In genomic region chr9:31863830-31864229, GRCm38 (mm10) we compare ENCODE assay signal across 22 mouse cellular contexts. TPM values are rescaled to one million over a fixed set of nuclear protein-coding genes. Genes with fewer than 3 reads are reported as not detected.
DNase-seq lines count a peak whose midpoint lies in the region; ATAC-seq and TF ChIP-seq lines count a peak whose summit lies in the region.
"Had no signal": no experiment of that assay in that cellular context is flagged by ENCODE, and none has a peak within 500 bp of the region (broad histone marks: within the 10 kb centered on the region; RNA-seq: fewer than 3 reads in every experiment).

No protein-coding gene starts in this region.

- no peak overlapping the region for H3K9ac ChIP-seq in lung, embryonic 14.5 days
- H3K9ac ChIP-seq in lung, postnatal 0 days (replicated peaks; ENCODE audit: low read depth) = no peak overlapping the region
- no peak overlapping the region for H3K9ac ChIP-seq in hindbrain, embryonic 11.5 days (ENCODE audit: low read depth, low read length)
- H3K9ac ChIP-seq: embryonic facial prominence, embryonic 13.5 days; forebrain, embryonic 13.5 days; forebrain, embryonic 15.5 days; forebrain, postnatal 0 days had no signal

- peak; percentile 71 for ATAC-seq in lung, embryonic 14.5 days (ENCODE audit: insufficient read depth)
- no peak for ATAC-seq in lung, postnatal 0 days
- peak; percentile 61 for ATAC-seq in Patski
- no peak for ATAC-seq in hindbrain, embryonic 11.5 days (ENCODE audit: low FRiP score)
- ATAC-seq: forebrain, embryonic 13.5 days; forebrain, embryonic 15.5 days; forebrain, postnatal 0 days had no signal

- H3K4me2 ChIP-seq in lung, embryonic 14.5 days = no peak overlapping the region
- H3K4me2 ChIP-seq in lung, postnatal 0 days (replicated peaks; ENCODE audit: low read depth, low read length) = no peak overlapping the region
- no peak overlapping the region for H3K4me2 ChIP-seq in hindbrain, embryonic 11.5 days (replicated peaks; ENCODE audit: low read depth, low read length)
- H3K4me2 ChIP-seq: embryonic facial prominence, embryonic 13.5 days; forebrain, embryonic 13.5 days; forebrain, embryonic 15.5 days had no signal

- H3K4me1 ChIP-seq in lung, embryonic 14.5 days (ENCODE audit: insufficient read depth) = no peaks in the 10 kb centered on the region
- H3K4me1 ChIP-seq in lung, adult 2 months (ENCODE audit: control insufficient read depth, insufficient read depth, low read length) = no peaks in the 10 kb centered on the region
- 0 out of 2 replicates have a peak, but pooled peaks cover under 1% of the 10 kb centered on the region for H3K4me1 ChIP-seq in lung, postnatal 0 days (ENCODE audit: insufficient read depth, low read depth, low read length)
- no peaks in the 10 kb centered on the region for H3K4me1 ChIP-seq in hindbrain, embryonic 11.5 days (replicated peaks; ENCODE audit: control insufficient read depth, insufficient read depth, low read length)

- 39% methylated on average over 6 of the region's 6 CpGs for WGBS in lung, embryonic 14.5 days
- WGBS in lung, adult 2 months = 50% methylated on average over 6 of the region's 6 CpGs
- 35% methylated on average over 6 of the region's 6 CpGs for WGBS in lung, postnatal 0 days
- WGBS in hindbrain, embryonic 11.5 days = 83% methylated on average over 6 of the region's 6 CpGs

- POLR2A ChIA-PET in Patski (lab: Charles Lee) = interaction anchor here (0.7 to 0.8 kb wide), 2 partner anchors 10 to 24 kb away, joined by 5 read pairs; no protein-coding TSS in a partner anchor

- in situ Hi-C loops in Patski (cut with MboI; ENCODE audit: low pct_unique_long_range_greater_than_20kb) = no loop called here

- H3K27ac ChIP-seq in lung, embryonic 14.5 days (ENCODE audit: low read depth) = no peak overlapping the region
- H3K27ac ChIP-seq in lung, postnatal 0 days (ENCODE audit: low read length) = no peak overlapping the region
- H3K27ac ChIP-seq in hindbrain, embryonic 11.5 days (ENCODE audit: low read depth, low read length) = no peak overlapping the region
- H3K27ac ChIP-seq: embryonic facial prominence, embryonic 13.5 days; forebrain, embryonic 13.5 days; forebrain, embryonic 15.5 days had no signal

- H3K36me3 ChIP-seq in lung, embryonic 14.5 days (ENCODE audit: insufficient read depth) = no peaks in the 10 kb centered on the region
- no peaks in the 10 kb centered on the region for H3K36me3 ChIP-seq in lung, postnatal 0 days (ENCODE audit: insufficient read depth, low read length)
- no peaks in the 10 kb centered on the region for H3K36me3 ChIP-seq in hindbrain, embryonic 11.5 days (ENCODE audit: control insufficient read depth, insufficient read depth, low read length)
- H3K36me3 ChIP-seq: embryonic facial prominence, embryonic 13.5 days; forebrain, embryonic 15.5 days had no signal

- TF ChIP-seq POLR2A in lung, adult 2 months (IDR thresholded peaks at IDR 0.05; ENCODE audit: borderline replicate concordance, extremely low read depth, low read depth, low read length) = no peak

- peak; percentile 52 for DNase-seq in lung, embryonic 14.5 days
- no peak for DNase-seq in lung, adult 2 months
- DNase-seq in lung, postnatal 0 days (ENCODE audit: low spot score) = peak; percentile 34
- DNase-seq in lung, postnatal 10 days = no peak
- DNase-seq in Patski (ENCODE audit: low read depth, low spot score) = peak; percentile 22
- no peak for DNase-seq in hindbrain, embryonic 11.5 days (ENCODE audit: low spot score)
- DNase-seq in adrenal gland, postnatal 25 days = no peak
- DNase-seq: adrenal gland, adult 2 months; adrenal gland, postnatal 10 days; adrenal gland, postnatal 36 days; cerebellum, adult 11 months; cerebellum, adult 18-20 months; cerebellum, adult 8-10 months; cerebellum, adult 9-11 months; cerebellum, postnatal 14 days; forebrain, postnatal 0 days had no signal

- H3K27me3 ChIP-seq in lung, embryonic 14.5 days (ENCODE audit: insufficient read depth, low read length) = no peaks in the 10 kb centered on the region
- H3K27me3 ChIP-seq in lung, postnatal 0 days (replicated peaks; ENCODE audit: insufficient read depth, low read length) = no peaks in the 10 kb centered on the region
- H3K27me3 ChIP-seq in Patski = no peaks in the 10 kb centered on the region
- H3K27me3 ChIP-seq in hindbrain, embryonic 11.5 days (ENCODE audit: control insufficient read depth, insufficient read depth, low read length) = no peaks in the 10 kb centered on the region
- H3K27me3 ChIP-seq: forebrain, embryonic 13.5 days; forebrain, embryonic 15.5 days had no signal

- H3K9me3 ChIP-seq in lung, embryonic 14.5 days (ENCODE audit: low read depth, low read length) = no peaks in the 10 kb centered on the region
- no peaks in the 10 kb centered on the region for H3K9me3 ChIP-seq in lung, postnatal 0 days (ENCODE audit: low read length)
- no peaks in the 10 kb centered on the region for H3K9me3 ChIP-seq in hindbrain, embryonic 11.5 days (ENCODE audit: control insufficient read depth, low read length)
- H3K9me3 ChIP-seq: embryonic facial prominence, embryonic 13.5 days; forebrain, embryonic 13.5 days; forebrain, embryonic 15.5 days had no signal

- no peak for TF ChIP-seq CTCF in lung, embryonic 14.5 days (IDR thresholded peaks at IDR 0.05; ENCODE audit: low read depth)
- no peak for TF ChIP-seq CTCF in lung, adult 2 months (IDR thresholded peaks at IDR 0.05; ENCODE audit: insufficient read depth, low read length)
- no peak for TF ChIP-seq CTCF in lung, postnatal 0 days (IDR thresholded peaks at IDR 0.05)
- TF ChIP-seq CTCF in Patski (IDR thresholded peaks at IDR 0.05) = no peak

- TF ChIP-seq EP300 in lung, postnatal 0 days (IDR thresholded peaks at IDR 0.05) = no peak

- CTCF ChIA-PET in Patski (lab: Charles Lee) = interaction anchor here (1.2 kb wide), 1 partner anchor 10 kb away, joined by 3 read pairs; no protein-coding TSS in a partner anchor

- no peak overlapping the region for H3K4me3 ChIP-seq in lung, embryonic 14.5 days (ENCODE audit: low read depth, low read length)
- H3K4me3 ChIP-seq in lung, adult 2 months (replicated peaks; ENCODE audit: extremely low read depth, low read depth, low read length) = no peak overlapping the region
- H3K4me3 ChIP-seq in lung, postnatal 0 days (ENCODE audit: low read depth, low read length) = no peak overlapping the region
- H3K4me3 ChIP-seq in hindbrain, embryonic 11.5 days (ENCODE audit: low read depth, low read length) = no peak overlapping the region
- H3K4me3 ChIP-seq: embryonic facial prominence, embryonic 13.5 days; forebrain, embryonic 13.5 days; forebrain, embryonic 15.5 days had no signal

RNA-seq across cellular contexts. Expression of gene Barx2, which starts 49.4 kb away (rescaled TPM):
- 0.22 and 0.36 TPM in 2 replicates for polyA plus RNA-seq in lung, embryonic 14.5 days (2014; fragmentation: Nextera tagmentation; extraction: Ambion mirVana)
- polyA plus RNA-seq in lung, adult 2 months (2012; rRNA removed) = 3.0 and 15.1 TPM in 2 replicates
- polyA plus RNA-seq in lung, postnatal 0 days (2015; fragmentation: Nextera tagmentation; extraction: Ambion mirVana) = 0.37 and 0.39 TPM in 2 replicates
- 19.4 TPM for polyA plus RNA-seq in Patski (2021)
- not detected in 2 replicates for polyA plus RNA-seq in hindbrain, embryonic 11.5 days (2014; fragmentation: Nextera tagmentation; extraction: Ambion mirVana)
- not detected in 2 replicates for total RNA-seq in adrenal gland, postnatal 25 days (2021)
- total RNA-seq: adrenal gland, adult 2 months; adrenal gland, postnatal 36 days; MEL had no signal
- polyA plus RNA-seq: C2C12; forebrain, embryonic 11.5 days; forebrain, embryonic 13.5 days had no signal

Comparison
In these comparisons a context has a peak if more than half of its experiments do, and no peak if none do; other contexts are left out.
1. ATAC-seq: peak in lung, embryonic 14.5 days (single experiment) and Patski (single experiment); none in lung, postnatal 0 days (single experiment) and hindbrain, embryonic 11.5 days (single experiment).
2. DNase-seq: peak in lung, embryonic 14.5 days (single experiment), lung, postnatal 0 days (single experiment) and Patski (single experiment); none in lung, adult 2 months (single experiment), lung, postnatal 10 days (single experiment), hindbrain, embryonic 11.5 days (single experiment) and adrenal gland, postnatal 25 days (single experiment).